Mouse (Mus musculus) kidney, postnatal 10 days (tissue): ENCODE measurements around the gene Ythdf1.

Experiments
- DNase-seq: peaks from one replicate; pipeline ENCODE4 v3.0.0; 2021; ENCODE audit warnings: mixed read lengths

Gene Ythdf1

GRCm38 (mm10) chr2:180920810-180921400, at the start of gene Ythdf1:
Gene Ythdf1 (minus strand): TSS chr2:180920949.
- peak; percentile 99 for DNase-seq

- peak; percentile 95 for DNase-seq
Observed at GRCm38 (mm10) chr2:180967010-180967763, 46.4 kb upstream of the Ythdf1 start, which contains the start of gene Arfgap1. Gene Arfgap1 (plus strand): TSS chr2:180967225.

DNA sequence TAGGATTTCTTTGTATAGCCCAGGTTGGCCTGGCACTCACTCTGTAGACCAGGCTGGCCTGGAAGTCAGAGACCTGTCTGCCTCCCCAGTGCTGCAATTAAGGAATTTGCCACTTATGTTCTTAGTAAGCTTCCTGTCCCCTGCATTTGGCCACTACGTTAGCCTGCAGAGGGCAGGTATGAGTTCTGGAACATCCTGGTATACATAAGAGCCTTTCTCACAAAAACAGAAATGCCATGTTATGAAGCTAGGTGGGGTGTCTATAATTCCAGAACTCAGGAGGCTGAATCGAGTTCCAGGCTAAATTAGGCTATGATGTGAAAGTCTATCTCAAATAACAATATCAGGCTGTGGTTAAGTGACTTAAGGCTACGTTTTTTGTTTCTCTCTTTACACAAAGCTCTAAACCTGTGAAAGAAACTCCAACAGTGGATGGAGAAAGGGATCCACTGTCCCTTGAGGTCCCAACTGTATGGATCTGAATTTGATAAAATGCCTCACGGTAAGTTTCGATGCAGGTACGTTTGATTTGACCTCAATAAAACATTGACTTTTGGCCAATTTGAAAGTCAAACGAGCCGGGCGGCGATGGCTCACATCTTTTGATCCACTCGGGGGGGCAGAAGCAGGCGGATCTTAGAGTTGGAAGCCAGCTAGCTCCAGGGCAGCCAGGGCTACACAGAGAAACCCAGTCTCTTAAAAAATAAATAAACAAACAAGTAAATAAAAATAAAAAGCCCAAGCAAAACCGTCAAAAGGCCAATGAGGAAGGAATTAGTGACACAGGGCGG, 45.5 kb upstream of the Ythdf1 start:
- peak; percentile 40 for DNase-seq

DNA sequence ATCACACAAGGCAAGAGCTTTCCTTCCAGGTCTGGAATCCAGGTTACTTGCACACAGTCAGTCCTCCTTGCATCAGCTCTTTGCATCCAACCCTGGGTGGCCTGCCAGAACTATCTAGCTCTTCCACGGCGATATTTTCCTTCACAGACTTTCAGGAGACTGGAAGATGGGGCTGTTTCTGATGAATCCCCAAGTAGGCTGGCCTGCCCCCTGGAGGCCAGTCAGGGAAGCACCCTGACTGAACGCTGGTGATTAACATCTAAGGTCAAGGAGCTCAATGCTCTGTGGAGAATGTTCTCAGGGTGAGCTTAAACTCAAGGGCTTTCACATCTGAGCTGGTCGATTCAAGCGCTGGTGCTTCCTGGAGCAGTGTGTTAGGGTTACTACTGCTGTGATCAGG, 43.2 kb upstream of the Ythdf1 start:
- DNase-seq = peak; percentile 86

DNA sequence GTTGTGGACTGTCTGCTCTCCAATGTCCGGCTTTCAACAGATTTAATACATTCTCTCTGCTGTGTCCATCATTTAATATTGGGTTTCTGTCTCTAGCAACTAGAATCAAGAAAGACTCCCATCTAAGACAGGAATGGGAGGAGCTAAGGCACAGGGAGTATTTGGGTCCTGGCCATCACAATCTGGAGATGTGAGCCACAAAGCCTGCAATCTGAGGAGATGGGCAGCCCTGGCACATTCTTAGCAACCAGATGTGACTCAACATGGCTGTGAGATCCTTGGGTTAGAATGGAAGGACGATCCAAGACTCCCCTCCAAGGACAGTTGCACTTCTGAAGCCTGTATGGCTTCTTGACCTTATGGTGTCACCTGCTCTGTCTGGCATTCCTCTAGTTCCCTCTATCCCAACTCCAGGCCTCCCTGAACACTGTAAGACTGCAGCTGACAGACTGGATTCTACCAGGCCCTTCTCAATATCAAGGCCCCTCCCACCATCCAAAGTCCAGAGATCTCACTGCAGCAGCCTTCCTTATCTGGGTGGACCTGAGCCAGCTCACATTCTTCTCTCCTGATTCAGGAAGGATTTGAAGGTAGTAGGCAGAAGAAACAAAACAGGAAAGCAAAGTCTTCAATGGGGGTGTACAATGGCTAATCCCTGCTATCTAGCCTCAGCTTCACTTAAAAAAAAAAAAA, 42.0 kb upstream of the Ythdf1 start:
- peak; percentile 28 for DNase-seq

- no peak for DNase-seq
Observed at GRCm38 (mm10) chr2:180960187-180960586, 39.4 kb upstream of the Ythdf1 start.

DNA sequence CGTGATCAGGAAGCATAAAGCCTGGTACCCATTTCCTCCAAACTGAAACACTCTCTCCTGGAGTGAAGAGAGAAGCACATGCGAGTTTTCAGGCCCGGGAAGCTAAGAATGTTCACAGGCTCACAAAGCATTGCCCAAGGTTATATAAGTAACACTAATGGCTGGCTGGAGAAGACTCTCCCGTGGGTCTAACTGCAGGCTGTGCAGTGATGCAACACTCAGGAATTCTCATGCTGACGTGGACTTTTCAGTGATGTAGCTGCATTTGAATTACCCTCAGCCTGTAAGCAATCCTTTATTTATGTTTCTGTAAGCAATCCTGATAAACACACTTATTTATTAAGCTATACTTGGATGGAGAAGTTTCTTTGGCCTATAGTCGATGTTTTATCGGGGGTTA, 38.9 kb upstream of the Ythdf1 start:
- DNase-seq = no peak

DNA sequence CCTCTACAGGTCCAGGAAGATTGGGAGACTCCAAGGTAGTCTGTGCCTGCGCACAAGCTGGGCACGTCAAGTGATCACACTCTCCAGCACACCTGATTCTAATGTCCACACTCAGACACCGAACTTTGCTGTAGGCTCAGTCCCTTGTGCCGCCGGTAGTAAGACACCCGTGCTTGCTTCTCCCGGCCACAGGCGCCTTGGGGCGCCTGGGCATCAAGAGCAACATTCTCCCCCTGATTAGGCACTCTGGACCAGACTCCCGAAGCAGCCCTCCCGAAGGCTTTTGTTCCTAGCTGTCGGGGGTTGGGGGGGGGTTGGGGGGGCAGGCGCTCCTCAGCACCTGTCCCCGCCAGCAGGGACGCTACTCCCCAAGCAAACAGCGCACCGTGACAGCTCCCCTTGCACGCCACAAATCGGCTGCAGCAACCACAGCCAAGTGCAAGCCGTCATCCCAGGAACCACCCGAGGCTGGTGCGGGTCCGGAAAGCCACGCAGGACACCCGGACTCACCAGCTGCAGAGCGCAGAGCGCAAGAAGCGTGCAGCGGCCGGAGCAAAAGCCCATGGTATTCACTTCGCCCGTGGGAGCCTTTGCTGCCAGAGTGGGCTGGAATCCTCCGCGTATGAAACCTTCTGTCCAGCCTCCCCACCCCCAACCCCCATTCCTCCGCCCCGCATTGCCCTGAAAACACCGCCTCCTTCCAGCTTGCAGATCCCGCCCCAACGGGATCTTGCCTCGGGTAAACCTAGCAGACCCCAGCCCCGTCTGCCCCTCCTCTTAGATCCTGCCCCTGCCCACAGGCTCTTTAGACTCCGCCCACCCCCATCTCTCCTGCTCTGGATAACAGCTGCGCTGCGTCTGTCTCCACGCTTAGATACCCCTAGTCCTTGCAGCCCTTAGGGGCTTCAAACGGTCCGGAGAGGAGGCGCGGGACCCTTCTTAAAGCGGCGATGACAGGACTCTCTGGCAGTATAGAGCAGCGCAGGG, 33.6 kb upstream of the Ythdf1 start, which contains the start of gene Nkain4:
Nkain4 (minus strand) TSS at position 639 of the 987 bp plus-strand sequence.
- DNase-seq = peak; percentile 78

DNA sequence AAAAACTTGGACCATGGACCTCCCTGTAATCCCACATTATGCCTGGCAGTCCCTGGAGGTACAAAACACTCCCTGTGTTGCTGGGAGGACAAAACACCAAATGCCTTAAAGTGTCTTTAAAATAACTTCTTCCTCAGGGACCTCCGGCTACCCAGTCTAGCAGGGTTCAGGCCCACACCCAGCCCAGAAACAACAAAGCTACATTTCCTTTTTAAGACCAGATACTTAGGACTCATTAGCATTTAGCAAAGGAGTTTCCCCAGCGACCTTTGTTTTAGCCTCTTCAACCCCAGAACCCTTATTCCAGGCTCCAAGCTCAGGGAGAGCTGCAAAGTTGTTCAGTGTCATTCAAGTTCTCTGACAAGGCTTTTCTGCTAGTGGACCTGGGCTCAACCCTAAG, 32.9 kb upstream of the Ythdf1 start:
- no peak for DNase-seq

- peak; percentile 40 for DNase-seq
Observed at GRCm38 (mm10) chr2:180952731-180953171, 32.0 kb upstream of the Ythdf1 start.

DNA sequence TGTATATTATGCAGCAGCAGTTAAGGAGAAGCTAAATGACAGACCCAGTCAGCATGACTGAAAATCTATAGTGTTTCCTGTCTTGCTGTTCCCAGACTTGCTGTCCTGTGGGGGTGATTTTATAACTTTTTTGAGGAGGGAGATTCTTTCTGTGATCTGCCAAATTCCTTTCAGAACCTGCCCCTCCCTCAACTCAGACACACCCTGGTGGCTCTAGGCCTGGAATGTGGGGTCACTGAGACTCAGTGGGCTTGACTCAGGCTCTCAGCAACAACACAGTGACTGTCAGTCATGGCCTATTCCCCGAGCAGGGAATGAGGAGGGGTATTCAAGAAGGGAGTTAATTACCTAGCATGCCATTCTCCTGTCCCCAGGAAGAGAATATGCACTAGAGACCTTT, 29.2 kb upstream of the Ythdf1 start:
- DNase-seq = no peak

- DNase-seq = no peak
Observed at GRCm38 (mm10) chr2:180941869-180942268, 21.1 kb upstream of the Ythdf1 start.

GRCm38 (mm10) chr2:180940187-180940586, 19.4 kb upstream of the Ythdf1 start:
- no peak for DNase-seq

DNA sequence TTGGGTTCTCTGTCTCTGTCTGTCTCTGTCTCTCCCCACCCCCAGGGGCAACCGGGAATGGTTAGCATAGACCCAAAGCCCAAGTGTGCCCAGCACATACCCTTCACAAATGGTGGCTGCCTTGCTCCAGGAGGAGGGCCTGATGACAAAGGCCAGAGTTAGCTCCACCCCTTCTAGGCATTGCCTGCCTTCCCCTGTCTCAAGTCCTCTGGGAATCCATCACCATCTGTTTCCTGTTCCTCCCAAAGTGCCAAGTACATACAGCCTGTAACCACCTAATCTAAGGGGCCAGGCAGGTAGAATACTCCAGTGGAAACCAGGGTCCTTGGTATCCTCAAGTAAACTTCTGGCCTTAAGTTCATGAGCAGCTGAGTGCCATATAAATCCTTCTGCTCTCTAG, 11.7 kb upstream of the Ythdf1 start:
- no peak for DNase-seq

DNA sequence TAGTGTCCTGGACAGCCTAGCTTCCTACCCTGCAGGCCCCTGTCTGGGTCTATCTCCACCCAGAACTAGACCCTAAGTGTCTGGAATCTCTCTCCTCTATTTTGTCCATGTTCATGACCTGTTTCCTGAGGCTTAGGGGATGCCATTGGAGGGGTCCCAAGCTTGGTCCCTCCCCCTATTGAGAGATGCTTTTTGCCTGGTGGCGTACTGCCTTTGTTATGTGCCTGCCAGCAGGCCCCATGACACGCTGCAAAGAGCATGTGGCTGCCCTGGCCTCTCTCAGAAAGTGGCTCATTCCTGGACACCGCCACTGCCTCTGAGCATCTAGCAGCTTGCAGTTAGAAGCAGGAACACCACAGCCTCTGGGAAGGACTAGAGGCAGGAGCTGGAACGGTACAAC, 8.0 kb upstream of the Ythdf1 start, which contains the start of gene Birc7:
Birc7 (plus strand) TSS at position 301 of the 400 bp plus-strand sequence.
- no peak for DNase-seq

DNA sequence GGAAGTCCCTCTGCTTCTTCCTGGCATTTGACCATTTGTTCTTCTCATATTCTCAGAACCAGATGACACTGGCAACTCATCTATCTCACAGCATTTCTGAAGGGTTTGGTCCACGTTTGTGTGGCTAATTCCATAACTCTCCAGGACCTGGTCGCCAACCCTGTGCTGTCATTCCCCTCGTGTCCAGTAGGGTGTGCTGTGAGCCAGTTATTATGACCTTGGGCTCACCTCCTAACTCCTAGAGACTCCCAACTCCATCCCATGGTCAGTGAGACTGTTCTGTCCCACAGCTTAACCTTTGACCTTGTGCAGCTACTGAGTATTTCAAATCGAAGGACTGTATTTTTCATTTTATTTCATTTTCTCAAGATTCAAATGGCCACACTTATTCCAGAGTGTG, 4.4 kb upstream of the Ythdf1 start:
- DNase-seq = peak; percentile 83

GRCm38 (mm10) chr2:180922739-180923138, 2.0 kb upstream of the Ythdf1 start:
- DNase-seq = no peak

DNA sequence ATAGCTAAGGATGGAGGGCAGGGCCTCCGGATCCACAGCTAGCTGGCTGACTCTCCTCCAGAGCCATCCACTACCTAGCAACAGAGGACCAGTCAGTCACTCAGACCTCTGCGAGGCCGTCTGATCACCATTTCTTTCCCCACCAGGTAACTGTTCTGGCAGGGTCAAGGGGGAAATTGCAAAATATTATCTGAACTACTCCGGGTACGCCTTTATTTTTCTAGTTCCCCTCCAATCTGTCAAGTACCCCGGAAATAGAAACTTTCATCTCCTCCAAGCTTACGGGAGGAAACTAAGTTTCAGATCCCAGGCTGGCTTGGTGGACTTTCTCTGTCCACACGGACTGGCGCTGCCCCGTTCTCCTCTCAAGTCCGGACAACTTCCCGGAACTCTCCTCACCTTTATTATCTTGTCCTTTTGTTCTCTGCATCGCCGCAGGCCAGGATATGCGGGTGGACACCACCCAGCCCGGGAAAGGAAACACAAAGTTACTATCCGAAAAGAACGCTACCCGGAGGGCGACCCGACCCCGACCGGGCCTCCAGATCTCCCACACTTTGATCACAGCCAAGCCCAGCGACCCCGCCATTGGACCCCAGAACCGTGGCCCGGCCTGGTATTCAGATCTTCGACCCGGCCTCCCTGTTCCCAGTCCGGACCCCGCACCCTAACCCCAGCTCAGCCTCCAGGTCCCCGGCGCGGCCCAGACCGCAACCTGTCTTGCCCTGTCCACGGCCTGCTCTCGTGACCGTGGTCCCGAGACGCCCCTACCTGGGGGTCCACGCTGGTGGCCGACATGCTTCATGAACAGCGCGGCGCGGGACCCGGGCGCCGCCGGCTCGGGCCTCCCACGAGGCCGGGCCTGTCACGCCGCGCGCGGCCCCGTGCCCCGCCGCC, 588 bp downstream of the Ythdf1 start:
- DNase-seq = peak; percentile 58

GRCm38 (mm10) chr2:180915886-180916433, 4.8 kb downstream of the Ythdf1 start:
- no peak for DNase-seq

GRCm38 (mm10) chr2:180910928-180911327, 9.8 kb downstream of the Ythdf1 start:
- DNase-seq = no peak
